Comparison of ENCODE assay signal across 8 mouse cellular contexts in genomic region chr6:72824971-72825737, GRCm38 (mm10). TPM values are rescaled to one million over a fixed set of nuclear protein-coding genes. Genes with fewer than 3 reads are reported as not detected.
A peak's percentile ranks its signal among the peaks of the same experiment; 100 is the strongest.
DNase-seq lines count a peak whose midpoint lies in the region; ATAC-seq lines count a peak whose summit lies in the region.

No protein-coding gene starts in this region.

- WGBS in forebrain, embryonic 13.5 days, result 3% methylated on average over 26 of the region's 26 CpGs
- 5% methylated on average over 26 of the region's 26 CpGs for WGBS in hindbrain, embryonic 16.5 days
- 7% methylated on average over 26 of the region's 26 CpGs for WGBS in liver, embryonic 16.5 days (ENCODE audit: insufficient replicate concordance)

- H3K4me2 ChIP-seq in forebrain, embryonic 13.5 days, result peak overlapping the region; percentile 55
- H3K4me2 ChIP-seq in hindbrain, embryonic 16.5 days (ENCODE audit: low read length), result peak overlapping the region; percentile 54
- peak overlapping the region; percentile 31 for H3K4me2 ChIP-seq in liver, embryonic 16.5 days (ENCODE audit: low read depth, low read length)

- H3K4me1 ChIP-seq in forebrain, embryonic 13.5 days, result peaks cover 10% of the 10 kb centered on the region
- H3K4me1 ChIP-seq in hindbrain, embryonic 16.5 days (ENCODE audit: control insufficient read depth, insufficient read depth, low read depth, low read length), result peaks cover 6% of the 10 kb centered on the region
- H3K4me1 ChIP-seq in liver, embryonic 16.5 days (ENCODE audit: control insufficient read depth, low read depth, low read length), result peaks cover 5% of the 10 kb centered on the region

- ATAC-seq in forebrain, embryonic 13.5 days, result peak; percentile 76
- ATAC-seq in hindbrain, embryonic 16.5 days, result peak; percentile 53
- ATAC-seq in liver, embryonic 16.5 days (ENCODE audit: low read depth), result no peak
- no peak for ATAC-seq in activated CD4-positive, CD25-positive, alpha-beta regulatory T cell, adult 4 months

- H3K36me3 ChIP-seq in forebrain, embryonic 13.5 days (ENCODE audit: poor library complexity, severe bottlenecking), result no peaks in the 10 kb centered on the region
- H3K36me3 ChIP-seq in hindbrain, embryonic 16.5 days (ENCODE audit: control insufficient read depth, insufficient read depth, low read length), result no peaks in the 10 kb centered on the region
- no peaks in the 10 kb centered on the region for H3K36me3 ChIP-seq in liver, embryonic 16.5 days (ENCODE audit: control insufficient read depth, insufficient read depth)

- peak overlapping the region; percentile 31 for H3K4me3 ChIP-seq in forebrain, embryonic 13.5 days
- peak overlapping the region; percentile 21 for H3K4me3 ChIP-seq in hindbrain, embryonic 16.5 days (ENCODE audit: low read length)
- peak overlapping the region; percentile 31 for H3K4me3 ChIP-seq in liver, embryonic 16.5 days (ENCODE audit: low read depth, low read length)

- peaks cover 4% of the 10 kb centered on the region; the same call in 1 of the 2 replicates for H3K27me3 ChIP-seq in forebrain, embryonic 13.5 days
- no peaks in the 10 kb centered on the region for H3K27me3 ChIP-seq in hindbrain, embryonic 16.5 days (replicated peaks; ENCODE audit: control insufficient read depth, insufficient read depth, low read length)
- H3K27me3 ChIP-seq in liver, embryonic 16.5 days (ENCODE audit: control insufficient read depth, insufficient read depth, low read depth, low read length), result peaks cover 3% of the 10 kb centered on the region; the same call in 1 of the 2 replicates

- DNase-seq in cerebellum, postnatal 14 days, result peak; percentile 29
- no peak for DNase-seq in cerebellum, adult 11 months
- no peak for DNase-seq in layer of hippocampus, adult 18-20 months (ENCODE audit: low spot score in 2 of 2)
- DNase-seq in adrenal gland, adult 2 months, result no peak

- H3K9me3 ChIP-seq in forebrain, embryonic 13.5 days (replicated peaks), result no peaks in the 10 kb centered on the region
- H3K9me3 ChIP-seq in hindbrain, embryonic 16.5 days (ENCODE audit: control insufficient read depth, low read length), result no peaks in the 10 kb centered on the region
- no peaks in the 10 kb centered on the region for H3K9me3 ChIP-seq in liver, embryonic 16.5 days (replicated peaks; ENCODE audit: control insufficient read depth, low read length)

- peak overlapping the region; percentile 64 for H3K9ac ChIP-seq in forebrain, embryonic 13.5 days
- peak overlapping the region; percentile 53; the same call in 1 of the 2 replicates for H3K9ac ChIP-seq in hindbrain, embryonic 16.5 days (ENCODE audit: low read depth, low read length)
- no peak overlapping the region for H3K9ac ChIP-seq in liver, embryonic 16.5 days (ENCODE audit: low read depth, low read length)

- H3K27ac ChIP-seq in forebrain, embryonic 13.5 days, result no peak overlapping the region
- H3K27ac ChIP-seq in hindbrain, embryonic 16.5 days (ENCODE audit: low read depth, low read length), result no peak overlapping the region
- no peak overlapping the region for H3K27ac ChIP-seq in liver, embryonic 16.5 days (ENCODE audit: low read length)

RNA-seq across cellular contexts. Expression of gene Tcf7l1, which starts 36.1 kb away (rescaled TPM):
- polyA plus RNA-seq in forebrain, embryonic 13.5 days (2015; fragmentation: Nextera tagmentation; extraction: Ambion mirVana), result 13.5 and 13.8 TPM in 2 replicates
- 6.3 and 8.1 TPM in 2 replicates for polyA plus RNA-seq in hindbrain, embryonic 16.5 days (2015; fragmentation: Nextera tagmentation; extraction: Ambion mirVana)
- polyA plus RNA-seq in liver, embryonic 16.5 days (2015; fragmentation: Nextera tagmentation; extraction: Ambion mirVana), result 4.9 and 5.3 TPM in 2 replicates
- polyA plus RNA-seq in activated CD4-positive, CD25-positive, alpha-beta regulatory T cell, adult 4 months (2017; shearing (Covaris generic)), result under 1 TPM; 0.40 to 0.75 TPM
- 1 to 10 TPM; 3.2 to 3.5 TPM for total RNA-seq in layer of hippocampus, adult 18-20 months (2021)
- total RNA-seq in adrenal gland, adult 2 months (2021), result 10 to 100 TPM; 11.0 to 14.7 TPM
- 23.2 and 24.4 TPM in 2 replicates for polyA plus RNA-seq in adrenal gland, adult 2 months (2012; rRNA removed)

Comparison
In these comparisons a context has a peak if more than half of its experiments do, and no peak if none do; other contexts are left out.
1. DNase-seq: peak in cerebellum, postnatal 14 days (2 of 2); none in cerebellum, adult 11 months (single experiment), layer of hippocampus, adult 18-20 months (0 of 2) and adrenal gland, adult 2 months (single experiment).
2. ATAC-seq: peak in forebrain, embryonic 13.5 days (single experiment) and hindbrain, embryonic 16.5 days (single experiment); none in liver, embryonic 16.5 days (single experiment) and activated CD4-positive, CD25-positive, alpha-beta regulatory T cell, adult 4 months (single experiment).
3. Peak in every context shown above with its lines, with median percentiles within 50 percentile points of each other: H3K4me2 ChIP-seq and H3K4me3 ChIP-seq.